Mouse (Mus musculus): ENCODE measurements at regions not wholly inside any gene's neighbourhood (a gene's known extent, or its start where the extent isn't known, plus 50 kb on each side); places are given as distances from the start of the nearest gene placed in this dataset.

DNA sequence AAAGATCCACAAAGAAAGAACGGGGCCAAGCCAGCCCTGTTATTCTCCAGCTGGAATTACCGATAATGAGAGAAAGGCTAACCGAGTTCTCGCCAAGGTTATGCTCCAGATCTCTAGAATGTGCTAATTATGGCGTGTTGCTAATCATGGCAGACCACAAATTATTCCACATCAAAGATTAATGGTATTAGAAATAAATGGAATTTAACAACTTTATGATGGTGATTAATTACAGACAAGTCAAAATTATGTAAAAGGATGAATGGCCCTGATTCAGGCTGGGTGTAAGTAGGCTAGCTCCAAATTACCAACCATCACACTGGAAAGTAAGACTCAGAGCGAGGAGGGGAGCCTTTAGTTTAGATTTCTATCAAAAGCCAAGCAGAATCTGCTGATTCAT lies 151.0 kb upstream of the Stac start:
- TF ChIP-seq POLR2A (IDR thresholded peaks at IDR 0.05; ENCODE audit: extremely low read depth, insufficient read depth, low read length), result no peak
- no peak for TF ChIP-seq CTCF (IDR thresholded peaks at IDR 0.05; ENCODE audit: extremely low read depth, insufficient read depth, low read length)
